Mouse (Mus musculus): ENCODE measurements at regions not wholly inside any gene's neighbourhood (a gene's known extent, or its start where the extent isn't known, plus 50 kb on each side); places are given as distances from the start of the nearest gene placed in this dataset.

DNA sequence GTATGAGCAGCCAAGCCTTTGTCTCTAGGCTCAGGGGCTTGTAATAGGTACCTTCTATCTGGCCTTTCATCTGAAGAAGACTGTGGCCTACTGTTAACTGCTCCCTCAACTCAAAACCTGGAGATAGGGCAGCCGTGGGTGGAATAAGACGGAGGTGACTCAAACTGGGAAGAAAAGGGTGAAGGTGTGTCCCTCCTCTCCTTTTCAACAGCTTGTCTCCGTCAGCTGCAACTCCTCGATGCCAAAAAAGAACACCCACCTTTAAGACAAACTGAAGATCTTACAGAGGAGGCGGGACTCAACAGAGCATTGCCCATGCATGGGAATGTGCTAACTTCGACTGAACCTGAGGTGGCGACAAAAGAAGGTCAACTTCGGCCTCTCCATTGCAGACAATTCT is 411.7 kb upstream of the Jarid2 start:
- TF ChIP-seq CTCF (IDR thresholded peaks at IDR 0.05; ENCODE audit: low read depth), result no peak
- TF ChIP-seq EP300 (IDR thresholded peaks at IDR 0.05; ENCODE audit: low read depth), result no peak
